Mouse (Mus musculus): ENCODE data around the gene Ern1. TPM values are rescaled to one million over a fixed set of nuclear protein-coding genes. Genes with fewer than 3 reads are reported as not detected.

Gene Ern1
- polyA plus RNA-seq, 1 experiment, result 18.1 TPM

GRCm38 (mm10) chr11:106437543-106437942 lies 50.1 kb downstream of the Ern1 start:
- no peak overlapping the region for H3K4me3 ChIP-seq (ENCODE audit: control insufficient read depth, insufficient read depth, low read length)
- no peaks in the 10 kb centered on the region for H3K36me3 ChIP-seq (ENCODE audit: control insufficient read depth, insufficient read depth, low read length)
- no peaks in the 10 kb centered on the region for H3K27me3 ChIP-seq (ENCODE audit: control insufficient read depth, insufficient read depth, low read length)
- WGBS, result 94% methylated on average over 2 of the region's 2 CpGs
- H3K27ac ChIP-seq (ENCODE audit: control insufficient read depth, insufficient read depth, low read length), result no peak overlapping the region
- peaks cover 6% of the 10 kb centered on the region for H3K4me1 ChIP-seq (replicated peaks; ENCODE audit: control insufficient read depth, insufficient read depth, low read length)
- no peak for DNase-seq
- TF ChIP-seq POLR2A (IDR thresholded peaks at IDR 0.05; ENCODE audit: control insufficient read depth, extremely low read depth, insufficient read depth, low read length, poor library complexity) (no peak), CTCF (IDR thresholded peaks at IDR 0.05; ENCODE audit: borderline replicate concordance, control insufficient read depth, extremely low read depth, insufficient read depth, low read length, poor library complexity) (no peak)

- TF ChIP-seq POLR2A (IDR thresholded peaks at IDR 0.05; ENCODE audit: control insufficient read depth, extremely low read depth, insufficient read depth, low read length, poor library complexity) (no peak), CTCF (IDR thresholded peaks at IDR 0.05; ENCODE audit: borderline replicate concordance, control insufficient read depth, extremely low read depth, insufficient read depth, low read length, poor library complexity) (no peak)
Measured at GRCm38 (mm10) chr11:106437039-106437438, 50.6 kb downstream of the Ern1 start.

GRCm38 (mm10) chr11:106430392-106430791 lies 57.3 kb downstream of the Ern1 start:
- Histone ChIP-seq H3K27me3 (ENCODE audit: control insufficient read depth, insufficient read depth, low read length) (no peaks in the 10 kb centered on the region), H3K36me3 (ENCODE audit: control insufficient read depth, insufficient read depth, low read length) (no peaks in the 10 kb centered on the region), H3K4me1 (replicated peaks; ENCODE audit: control insufficient read depth, insufficient read depth, low read length) (peaks cover 11% of the 10 kb centered on the region), H3K27ac (ENCODE audit: control insufficient read depth, insufficient read depth, low read length) (no peak overlapping the region), H3K4me3 (ENCODE audit: control insufficient read depth, insufficient read depth, low read length) (no peak overlapping the region)
- 8% methylated on average over 5 of the region's 5 CpGs for WGBS
- peak; percentile 41 for DNase-seq
- TF ChIP-seq POLR2A (IDR thresholded peaks at IDR 0.05; ENCODE audit: control insufficient read depth, extremely low read depth, insufficient read depth, low read length, poor library complexity) (no peak), CTCF (IDR thresholded peaks at IDR 0.05; ENCODE audit: borderline replicate concordance, control insufficient read depth, extremely low read depth, insufficient read depth, low read length, poor library complexity) (no peak)

More at GRCm38 (mm10) chr11:106437039-106437438, 50.6 kb downstream of the Ern1 start:
- WGBS, result 95% methylated on average over 5 of the region's 5 CpGs
- H3K27me3 ChIP-seq (ENCODE audit: control insufficient read depth, insufficient read depth, low read length), result no peaks in the 10 kb centered on the region
- no peak for DNase-seq
- no peaks in the 10 kb centered on the region for H3K36me3 ChIP-seq (ENCODE audit: control insufficient read depth, insufficient read depth, low read length)
- peaks cover 6% of the 10 kb centered on the region for H3K4me1 ChIP-seq (replicated peaks; ENCODE audit: control insufficient read depth, insufficient read depth, low read length)
- H3K27ac ChIP-seq (ENCODE audit: control insufficient read depth, insufficient read depth, low read length), result no peak overlapping the region
- H3K4me3 ChIP-seq (ENCODE audit: control insufficient read depth, insufficient read depth, low read length), result no peak overlapping the region

- no peak for DNase-seq
- 80% methylated on average over 4 of the region's 4 CpGs for WGBS
- peaks cover 11% of the 10 kb centered on the region for H3K4me1 ChIP-seq (replicated peaks; ENCODE audit: control insufficient read depth, insufficient read depth, low read length)
- no peak overlapping the region for H3K27ac ChIP-seq (ENCODE audit: control insufficient read depth, insufficient read depth, low read length)
- H3K36me3 ChIP-seq (ENCODE audit: control insufficient read depth, insufficient read depth, low read length), result no peaks in the 10 kb centered on the region
- no peak overlapping the region for H3K4me3 ChIP-seq (ENCODE audit: control insufficient read depth, insufficient read depth, low read length)
- no peak for TF ChIP-seq CTCF (IDR thresholded peaks at IDR 0.05; ENCODE audit: borderline replicate concordance, control insufficient read depth, extremely low read depth, insufficient read depth, low read length, poor library complexity)
- no peak for TF ChIP-seq POLR2A (IDR thresholded peaks at IDR 0.05; ENCODE audit: control insufficient read depth, extremely low read depth, insufficient read depth, low read length, poor library complexity)
- no peaks in the 10 kb centered on the region for H3K27me3 ChIP-seq (ENCODE audit: control insufficient read depth, insufficient read depth, low read length)
Measured at GRCm38 (mm10) chr11:106429689-106430088, 58.0 kb downstream of the Ern1 start.

- H3K4me3 ChIP-seq (ENCODE audit: control insufficient read depth, insufficient read depth, low read length), result no peak overlapping the region
- TF ChIP-seq CTCF (IDR thresholded peaks at IDR 0.05; ENCODE audit: borderline replicate concordance, control insufficient read depth, extremely low read depth, insufficient read depth, low read length, poor library complexity) (no peak), POLR2A (IDR thresholded peaks at IDR 0.05; ENCODE audit: control insufficient read depth, extremely low read depth, insufficient read depth, low read length, poor library complexity) (no peak)
- no peak for DNase-seq
- H3K4me1 ChIP-seq (replicated peaks; ENCODE audit: control insufficient read depth, insufficient read depth, low read length), result peaks cover 11% of the 10 kb centered on the region
- no peaks in the 10 kb centered on the region for H3K36me3 ChIP-seq (ENCODE audit: control insufficient read depth, insufficient read depth, low read length)
- no peak overlapping the region for H3K27ac ChIP-seq (ENCODE audit: control insufficient read depth, insufficient read depth, low read length)
- H3K27me3 ChIP-seq (ENCODE audit: control insufficient read depth, insufficient read depth, low read length), result no peaks in the 10 kb centered on the region
- 96% methylated on average over 2 of the region's 2 CpGs for WGBS
Measured at GRCm38 (mm10) chr11:106428556-106428955, 59.1 kb downstream of the Ern1 start.

GRCm38 (mm10) chr11:106428106-106428505 lies 59.5 kb downstream of the Ern1 start:
- Histone ChIP-seq H3K27me3 (ENCODE audit: control insufficient read depth, insufficient read depth, low read length) (no peaks in the 10 kb centered on the region), H3K4me1 (replicated peaks; ENCODE audit: control insufficient read depth, insufficient read depth, low read length) (peaks cover 11% of the 10 kb centered on the region), H3K27ac (ENCODE audit: control insufficient read depth, insufficient read depth, low read length) (no peak overlapping the region), H3K4me3 (ENCODE audit: control insufficient read depth, insufficient read depth, low read length) (no peak overlapping the region), H3K36me3 (ENCODE audit: control insufficient read depth, insufficient read depth, low read length) (no peaks in the 10 kb centered on the region)
- TF ChIP-seq POLR2A (IDR thresholded peaks at IDR 0.05; ENCODE audit: control insufficient read depth, extremely low read depth, insufficient read depth, low read length, poor library complexity) (no peak), CTCF (IDR thresholded peaks at IDR 0.05; ENCODE audit: borderline replicate concordance, control insufficient read depth, extremely low read depth, insufficient read depth, low read length, poor library complexity) (no peak)
- no peak for DNase-seq
- 52% methylated on average over 4 of the region's 4 CpGs for WGBS

GRCm38 (mm10) chr11:106426447-106426846 lies 61.2 kb downstream of the Ern1 start:
- no peak overlapping the region for H3K4me3 ChIP-seq (ENCODE audit: control insufficient read depth, insufficient read depth, low read length)
- TF ChIP-seq POLR2A (IDR thresholded peaks at IDR 0.05; ENCODE audit: control insufficient read depth, extremely low read depth, insufficient read depth, low read length, poor library complexity), result no peak
- TF ChIP-seq CTCF (IDR thresholded peaks at IDR 0.05; ENCODE audit: borderline replicate concordance, control insufficient read depth, extremely low read depth, insufficient read depth, low read length, poor library complexity), result no peak
- no peaks in the 10 kb centered on the region for H3K27me3 ChIP-seq (ENCODE audit: control insufficient read depth, insufficient read depth, low read length)
- WGBS, result 95% methylated on average over 4 of the region's 4 CpGs
- H3K4me1 ChIP-seq (replicated peaks; ENCODE audit: control insufficient read depth, insufficient read depth, low read length), result peaks cover 11% of the 10 kb centered on the region
- no peaks in the 10 kb centered on the region for H3K36me3 ChIP-seq (ENCODE audit: control insufficient read depth, insufficient read depth, low read length)
- no peak for DNase-seq
- no peak overlapping the region for H3K27ac ChIP-seq (ENCODE audit: control insufficient read depth, insufficient read depth, low read length)

Data from thymus, adult 2 months (tissue).